16 mouse cellular contexts compared by ENCODE assay signal in the genomic region with DNA sequence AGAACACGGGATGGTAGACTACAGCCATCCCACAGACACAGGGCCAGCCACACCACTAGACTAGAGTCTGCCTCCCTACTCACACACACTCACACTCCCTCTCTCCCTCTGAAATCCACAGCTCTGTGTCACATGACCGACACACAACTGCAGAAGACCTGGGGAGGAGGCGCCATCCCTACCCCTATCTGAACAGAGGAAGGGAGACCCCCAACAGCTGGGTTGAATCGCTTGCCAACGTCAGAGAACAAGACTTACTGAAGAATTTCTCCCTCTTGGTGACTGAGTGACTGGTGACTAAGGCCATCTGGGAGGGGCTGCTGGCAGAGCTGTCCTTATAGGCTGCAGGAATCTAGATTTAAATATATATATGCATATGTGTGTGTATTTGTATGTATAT.
A peak's percentile ranks its signal among the peaks of the same experiment; 100 is the strongest.
DNase-seq lines count a peak whose midpoint lies in the region; ATAC-seq and TF ChIP-seq lines count a peak whose summit lies in the region.
"Had no signal": no experiment of that assay in that cellular context is flagged by ENCODE, and none has a peak within 500 bp of the region (broad histone marks: within the 10 kb centered on the region; RNA-seq: fewer than 3 reads in every experiment).

No protein-coding gene starts in this region.

- no peak for DNase-seq in liver, embryonic 11.5 days (ENCODE audit: low spot score)
- DNase-seq in liver = no peak
- DNase-seq in limb, embryonic 10.5 days (ENCODE audit: low spot score) = no peak
- no peak for DNase-seq in retina, embryonic 14.5 days (ENCODE audit: low spot score)
- DNase-seq: adrenal gland, postnatal 25 days; cerebellum, adult 18-20 months; gastrocnemius, postnatal 25 days; retina, postnatal 1 day; thymus, adult 2 months had no signal

- peak overlapping the region; percentile 43; the same call in 1 of the 2 replicates for H3K27ac ChIP-seq in liver, embryonic 11.5 days (ENCODE audit: low read depth, low read length)
- H3K27ac ChIP-seq in midbrain, embryonic 13.5 days = no peak overlapping the region
- H3K27ac ChIP-seq in midbrain, embryonic 16.5 days (ENCODE audit: low read length) = no peak overlapping the region
- peak overlapping the region; percentile 73 for H3K27ac ChIP-seq in limb, embryonic 10.5 days
- no peak overlapping the region for H3K27ac ChIP-seq in intestine, postnatal 0 days (ENCODE audit: low read depth, low read length)
- H3K27ac ChIP-seq: forebrain, embryonic 10.5 days; liver, embryonic 14.5 days had no signal

- H3K36me3 ChIP-seq in liver, embryonic 11.5 days (ENCODE audit: control insufficient read depth, insufficient read depth, low read length) = no peaks in the 10 kb centered on the region
- no peaks in the 10 kb centered on the region for H3K36me3 ChIP-seq in midbrain, embryonic 13.5 days
- H3K36me3 ChIP-seq in midbrain, embryonic 16.5 days (ENCODE audit: control insufficient read depth, insufficient read depth, low read length) = no peaks in the 10 kb centered on the region
- no peaks in the 10 kb centered on the region for H3K36me3 ChIP-seq in limb, embryonic 10.5 days
- no peaks in the 10 kb centered on the region for H3K36me3 ChIP-seq in intestine, postnatal 0 days (ENCODE audit: control insufficient read depth, insufficient read depth)
- H3K36me3 ChIP-seq: forebrain, embryonic 10.5 days; hindbrain, embryonic 13.5 days had no signal

- no peak for TF ChIP-seq CTCF in intestine, postnatal 0 days (IDR thresholded peaks at IDR 0.05; ENCODE audit: low read depth)

- H3K9me3 ChIP-seq in liver, embryonic 11.5 days (ENCODE audit: control insufficient read depth, low read length) = no peaks in the 10 kb centered on the region
- no peaks in the 10 kb centered on the region for H3K9me3 ChIP-seq in midbrain, embryonic 13.5 days
- H3K9me3 ChIP-seq in midbrain, embryonic 16.5 days (replicated peaks; ENCODE audit: control insufficient read depth, low read length, poor library complexity, severe bottlenecking) = no peaks in the 10 kb centered on the region
- no peaks in the 10 kb centered on the region for H3K9me3 ChIP-seq in limb, embryonic 10.5 days (replicated peaks)
- no peaks in the 10 kb centered on the region for H3K9me3 ChIP-seq in intestine, postnatal 0 days (ENCODE audit: control insufficient read depth)
- H3K9me3 ChIP-seq: forebrain, embryonic 10.5 days; hindbrain, embryonic 13.5 days had no signal

- no peak overlapping the region for H3K4me3 ChIP-seq in liver, embryonic 11.5 days (ENCODE audit: low read depth, low read length)
- H3K4me3 ChIP-seq in midbrain, embryonic 13.5 days (replicated peaks) = no peak overlapping the region
- H3K4me3 ChIP-seq in midbrain, embryonic 16.5 days (ENCODE audit: low read depth, low read length) = no peak overlapping the region
- no peak overlapping the region for H3K4me3 ChIP-seq in limb, embryonic 10.5 days
- no peak overlapping the region for H3K4me3 ChIP-seq in intestine, postnatal 0 days (ENCODE audit: low read depth, low read length)
- H3K4me3 ChIP-seq: forebrain, embryonic 10.5 days; hindbrain, embryonic 13.5 days had no signal

- H3K4me1 ChIP-seq in liver, embryonic 11.5 days (replicated peaks; ENCODE audit: control insufficient read depth, insufficient read depth, low read length) = peaks cover 12% of the 10 kb centered on the region
- H3K4me1 ChIP-seq in midbrain, embryonic 13.5 days (replicated peaks) = peaks cover 26% of the 10 kb centered on the region
- H3K4me1 ChIP-seq in midbrain, embryonic 16.5 days (ENCODE audit: control insufficient read depth, insufficient read depth, low read length) = peaks cover 17% of the 10 kb centered on the region
- H3K4me1 ChIP-seq in limb, embryonic 10.5 days = peaks cover 54% of the 10 kb centered on the region
- H3K4me1 ChIP-seq in intestine, postnatal 0 days (replicated peaks; ENCODE audit: control insufficient read depth, insufficient read depth, low read length) = no peaks in the 10 kb centered on the region; the same call in 1 of the 2 replicates

- 66% methylated on average over 5 of the region's 5 CpGs for WGBS in liver, embryonic 11.5 days
- 82% methylated on average over 5 of the region's 5 CpGs for WGBS in midbrain, embryonic 13.5 days
- WGBS in midbrain, embryonic 16.5 days = 76% methylated on average over 5 of the region's 5 CpGs
- WGBS in limb, embryonic 10.5 days = 68% methylated on average over 5 of the region's 5 CpGs
- 83% methylated on average over 5 of the region's 5 CpGs for WGBS in intestine, postnatal 0 days

- no peaks in the 10 kb centered on the region for H3K27me3 ChIP-seq in liver, embryonic 11.5 days (replicated peaks; ENCODE audit: control insufficient read depth, insufficient read depth, low read length)
- no peaks in the 10 kb centered on the region for H3K27me3 ChIP-seq in midbrain, embryonic 13.5 days
- H3K27me3 ChIP-seq in midbrain, embryonic 16.5 days (ENCODE audit: control insufficient read depth, insufficient read depth, low read depth, low read length) = no peaks in the 10 kb centered on the region
- no peaks in the 10 kb centered on the region for H3K27me3 ChIP-seq in limb, embryonic 10.5 days (ENCODE audit: low read depth, poor library complexity, severe bottlenecking)
- H3K27me3 ChIP-seq in intestine, postnatal 0 days (replicated peaks; ENCODE audit: control insufficient read depth, insufficient read depth, low read length) = no peaks in the 10 kb centered on the region
- H3K27me3 ChIP-seq: hindbrain, embryonic 13.5 days had no signal

- no peak overlapping the region for H3K4me2 ChIP-seq in liver, embryonic 11.5 days
- H3K4me2 ChIP-seq in midbrain, embryonic 13.5 days (replicated peaks) = no peak overlapping the region
- H3K4me2 ChIP-seq in midbrain, embryonic 16.5 days (ENCODE audit: low read length) = no peak overlapping the region
- H3K4me2 ChIP-seq in intestine, postnatal 0 days (replicated peaks; ENCODE audit: low read depth) = no peak overlapping the region
- H3K4me2 ChIP-seq: hindbrain, embryonic 13.5 days had no signal

- no peak overlapping the region for H3K9ac ChIP-seq in liver, embryonic 11.5 days (ENCODE audit: low read depth, low read length)
- H3K9ac ChIP-seq in midbrain, embryonic 13.5 days (replicated peaks) = no peak overlapping the region
- H3K9ac ChIP-seq in midbrain, embryonic 16.5 days (ENCODE audit: low read depth, low read length) = no peak overlapping the region
- no peak overlapping the region for H3K9ac ChIP-seq in intestine, postnatal 0 days (ENCODE audit: low read depth, low read length)
- H3K9ac ChIP-seq: hindbrain, embryonic 13.5 days; liver, embryonic 14.5 days had no signal

- no peak for ATAC-seq in liver, embryonic 11.5 days (replicated peaks; ENCODE audit: low FRiP score)
- ATAC-seq in midbrain, embryonic 13.5 days = 0 out of 2 replicates have a peak, but pooled peaks have one; percentile 15
- no peak for ATAC-seq in midbrain, embryonic 16.5 days
- ATAC-seq in intestine, postnatal 0 days = no peak
- ATAC-seq: intestine, embryonic 16.5 days had no signal

Comparison
In these comparisons a context has a peak if more than half of its experiments do, and no peak if none do; other contexts are left out.
1. H3K27ac ChIP-seq: peak in liver, embryonic 11.5 days (single experiment) and limb, embryonic 10.5 days (single experiment); none in midbrain, embryonic 13.5 days (single experiment), midbrain, embryonic 16.5 days (single experiment) and intestine, postnatal 0 days (single experiment).